Mouse (Mus musculus): ENCODE results near the gene Eif4enif1. TPM values are rescaled to one million over a fixed set of nuclear protein-coding genes. Genes with fewer than 3 reads are reported as not detected.

Gene Eif4enif1
- polyA plus RNA-seq, 1 experiment = not detected

DNA sequence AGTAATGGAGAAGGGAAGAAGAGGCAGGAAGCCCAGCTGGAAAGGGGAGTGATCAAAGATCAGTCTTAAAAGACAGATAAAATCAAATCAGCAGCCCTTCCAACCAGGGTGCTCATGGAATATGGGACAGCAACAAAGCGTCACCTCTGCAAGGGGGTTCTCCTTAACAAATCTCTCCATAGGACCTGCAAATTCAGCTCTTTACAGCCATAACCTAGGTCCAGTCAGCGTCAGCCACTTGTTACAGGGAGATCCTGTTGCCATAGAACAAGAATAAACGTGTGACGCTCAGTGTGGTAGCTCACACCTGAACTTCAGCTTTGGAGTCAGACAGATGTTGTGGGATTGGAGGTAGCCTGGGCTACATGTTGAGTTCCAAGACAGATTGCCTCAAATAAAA is 67.0 kb downstream of the Eif4enif1 start:
- Histone ChIP-seq H3K27ac (ENCODE audit: insufficient read depth, low read depth, low read length) (no peak overlapping the region), H3K4me3 (ENCODE audit: insufficient read depth, low read depth, low read length) (no peak overlapping the region), H3K4me1 (ENCODE audit: control insufficient read depth, insufficient read depth, low read length) (peaks cover 2% of the 10 kb centered on the region; the same call in 1 of the 2 replicates)
- TF ChIP-seq POLR2A (IDR thresholded peaks at IDR 0.05; ENCODE audit: insufficient read depth, low read depth, low read length) (no peak), CTCF (IDR thresholded peaks at IDR 0.05; ENCODE audit: insufficient read depth, low read depth, low read length) (no peak)
- 44% methylated on average over 4 of the region's 4 CpGs for WGBS

DNA sequence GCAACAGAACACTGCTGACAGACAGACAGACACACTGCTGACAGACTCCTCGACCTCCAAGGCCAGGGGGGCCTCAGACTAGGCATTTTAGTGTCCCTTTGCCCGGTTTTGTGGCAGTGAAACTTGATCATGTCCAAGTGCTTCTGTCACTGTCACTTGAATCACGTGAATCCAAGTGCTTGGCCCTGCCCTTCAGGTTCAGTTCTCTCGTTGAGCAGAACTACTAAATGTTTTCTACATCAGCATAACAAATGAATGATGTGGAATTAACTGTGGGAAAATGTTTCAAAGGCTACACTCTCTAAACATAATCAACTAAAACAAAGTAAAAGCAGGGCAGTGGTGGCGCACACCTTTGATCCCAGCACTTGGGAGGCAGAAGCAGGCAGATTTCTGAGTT is 76.2 kb downstream of the Eif4enif1 start:
- 62% methylated on average over 5 of the region's 5 CpGs for WGBS
- Histone ChIP-seq H3K4me1 (ENCODE audit: control insufficient read depth, insufficient read depth, low read length) (no peaks in the 10 kb centered on the region), H3K27ac (ENCODE audit: insufficient read depth, low read depth, low read length) (no peak overlapping the region), H3K4me3 (ENCODE audit: insufficient read depth, low read depth, low read length) (no peak overlapping the region)
- TF ChIP-seq POLR2A (IDR thresholded peaks at IDR 0.05; ENCODE audit: insufficient read depth, low read depth, low read length) = no peak
- TF ChIP-seq CTCF (IDR thresholded peaks at IDR 0.05; ENCODE audit: insufficient read depth, low read depth, low read length) = no peak

DNA sequence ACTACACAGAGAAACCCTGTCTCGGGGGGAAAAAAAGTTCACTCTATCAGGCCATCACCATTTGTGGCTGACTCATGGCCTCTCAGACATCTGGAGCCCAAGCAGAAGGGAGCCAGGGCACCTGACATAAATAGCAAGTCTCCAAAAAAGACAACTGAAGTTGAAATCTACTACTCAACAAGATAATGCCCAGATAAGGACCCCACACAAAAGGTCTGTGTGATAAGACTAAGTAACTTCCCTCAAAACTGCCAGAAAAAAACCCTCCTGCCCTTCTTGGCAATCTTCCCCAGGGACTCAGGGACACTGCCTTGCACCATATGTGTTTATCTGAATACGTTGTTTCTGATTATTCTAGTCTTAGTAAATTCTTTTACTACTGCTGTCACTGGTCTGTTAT is 77.5 kb downstream of the Eif4enif1 start:
- 90% methylated on average over 2 of the region's 2 CpGs for WGBS
- H3K27ac ChIP-seq (ENCODE audit: insufficient read depth, low read depth, low read length) = no peak overlapping the region

DNA sequence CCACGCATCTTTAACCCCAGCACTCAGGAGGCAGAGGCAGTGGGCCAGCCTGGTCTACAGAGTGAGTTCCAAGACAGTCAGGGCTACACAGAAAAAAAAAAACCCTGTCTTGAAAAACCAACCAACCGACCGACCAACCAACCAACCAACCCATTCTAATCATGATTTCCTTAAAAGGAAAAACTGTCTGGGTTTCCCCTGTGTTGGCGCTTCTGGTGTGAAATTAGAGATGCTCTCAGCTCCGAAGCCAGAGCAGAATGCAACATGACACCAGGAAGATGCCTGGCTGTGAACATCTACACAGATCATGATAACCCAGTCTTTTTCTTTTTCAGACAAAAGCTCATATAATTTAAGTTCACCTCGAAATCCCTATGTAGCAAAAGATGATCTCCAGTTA is 80.7 kb downstream of the Eif4enif1 start:
- 85% methylated on average over 6 of the region's 6 CpGs for WGBS
- TF ChIP-seq POLR2A (IDR thresholded peaks at IDR 0.05; ENCODE audit: insufficient read depth, low read depth, low read length) = no peak
- TF ChIP-seq CTCF (IDR thresholded peaks at IDR 0.05; ENCODE audit: insufficient read depth, low read depth, low read length) = no peak

More for the DNA sequence above, 77.5 kb downstream of the Eif4enif1 start:
- Histone ChIP-seq H3K4me1 (ENCODE audit: control insufficient read depth, insufficient read depth, low read length) (no peaks in the 10 kb centered on the region), H3K4me3 (ENCODE audit: insufficient read depth, low read depth, low read length) (no peak overlapping the region)
- no peak for TF ChIP-seq CTCF (IDR thresholded peaks at IDR 0.05; ENCODE audit: insufficient read depth, low read depth, low read length)
- TF ChIP-seq POLR2A (IDR thresholded peaks at IDR 0.05; ENCODE audit: insufficient read depth, low read depth, low read length) = no peak

DNA sequence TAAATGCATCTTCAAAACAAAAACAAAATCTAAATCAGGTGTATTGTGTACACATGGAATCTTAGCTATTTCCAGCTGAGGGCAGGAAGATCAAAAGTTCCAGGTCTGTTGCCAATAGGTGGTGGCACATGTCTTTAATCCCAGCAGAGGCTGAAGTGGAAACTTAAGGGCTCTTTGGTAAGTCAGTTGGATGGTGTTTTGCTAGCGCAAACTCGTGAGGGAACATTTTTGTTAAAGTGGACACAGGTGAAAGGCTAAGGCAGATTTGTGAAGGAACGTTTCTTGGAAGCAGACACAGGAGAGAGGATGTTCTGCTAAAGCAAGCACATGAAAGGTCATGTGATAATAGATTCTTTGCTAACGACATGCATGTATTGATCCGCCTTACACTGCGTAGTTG is 81.5 kb downstream of the Eif4enif1 start:
- 92% methylated on average over 6 of the region's 6 CpGs for WGBS
- H3K27ac ChIP-seq (ENCODE audit: insufficient read depth, low read depth, low read length) = no peak overlapping the region

More for the DNA sequence above, 80.7 kb downstream of the Eif4enif1 start:
- Histone ChIP-seq H3K4me1 (ENCODE audit: control insufficient read depth, insufficient read depth, low read length) (no peaks in the 10 kb centered on the region), H3K4me3 (ENCODE audit: insufficient read depth, low read depth, low read length) (no peak overlapping the region), H3K27ac (ENCODE audit: insufficient read depth, low read depth, low read length) (no peak overlapping the region)

DNA sequence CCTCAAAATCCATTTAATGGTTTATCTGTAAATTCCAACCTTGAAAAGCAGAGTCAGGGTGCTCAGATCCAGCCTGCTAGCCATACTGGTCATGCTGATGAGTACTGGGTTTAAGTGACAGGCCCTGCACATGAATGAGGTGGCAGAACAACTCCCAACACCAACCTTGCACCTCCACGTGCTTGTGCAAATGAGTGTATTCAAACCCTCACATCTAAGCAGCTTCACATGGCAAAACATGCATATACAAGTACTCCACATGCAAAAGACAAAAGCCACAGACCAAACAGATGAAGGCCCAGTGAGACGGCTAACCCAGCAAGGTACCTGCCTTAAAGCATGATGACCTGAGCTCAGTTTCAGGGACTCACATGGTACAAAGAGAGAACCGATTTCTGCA is 83.7 kb downstream of the Eif4enif1 start:
- H3K4me1 ChIP-seq (ENCODE audit: control insufficient read depth, insufficient read depth, low read length) = peaks cover 11% of the 10 kb centered on the region
- H3K4me3 ChIP-seq (ENCODE audit: insufficient read depth, low read depth, low read length) = no peak overlapping the region
- WGBS = 82% methylated on average over 3 of the region's 3 CpGs
- TF ChIP-seq POLR2A (IDR thresholded peaks at IDR 0.05; ENCODE audit: insufficient read depth, low read depth, low read length) = no peak
- no peak for TF ChIP-seq CTCF (IDR thresholded peaks at IDR 0.05; ENCODE audit: insufficient read depth, low read depth, low read length)
- H3K27ac ChIP-seq (ENCODE audit: insufficient read depth, low read depth, low read length) = no peak overlapping the region

More for the DNA sequence above, 81.5 kb downstream of the Eif4enif1 start:
- TF ChIP-seq POLR2A (IDR thresholded peaks at IDR 0.05; ENCODE audit: insufficient read depth, low read depth, low read length) (no peak), CTCF (IDR thresholded peaks at IDR 0.05; ENCODE audit: insufficient read depth, low read depth, low read length) (no peak)
- Histone ChIP-seq H3K4me3 (ENCODE audit: insufficient read depth, low read depth, low read length) (no peak overlapping the region), H3K4me1 (ENCODE audit: control insufficient read depth, insufficient read depth, low read length) (peaks cover 4% of the 10 kb centered on the region)

DNA sequence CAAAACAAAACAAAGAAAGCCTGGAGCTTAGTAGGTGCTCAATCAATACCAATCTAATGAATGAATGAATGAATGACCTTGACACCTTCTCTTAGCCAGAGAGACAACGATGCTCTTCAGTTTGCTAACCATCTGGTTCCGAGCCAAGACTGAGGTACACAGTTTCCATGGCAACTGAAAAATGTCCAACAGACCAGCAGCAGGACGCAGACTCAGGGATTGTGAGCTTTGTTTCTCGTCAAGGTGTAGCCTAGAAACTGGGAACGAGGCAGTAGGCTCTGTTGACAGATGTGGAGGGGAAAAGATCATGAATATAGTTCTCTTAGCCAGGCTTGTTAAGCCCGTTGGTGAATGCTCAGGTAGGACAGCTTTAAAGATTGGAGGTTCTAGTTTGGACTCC is 84.9 kb downstream of the Eif4enif1 start:
- H3K4me1 ChIP-seq (ENCODE audit: control insufficient read depth, insufficient read depth, low read length) = peaks cover 21% of the 10 kb centered on the region
- H3K27ac ChIP-seq (ENCODE audit: insufficient read depth, low read depth, low read length) = no peak overlapping the region
- TF ChIP-seq POLR2A (IDR thresholded peaks at IDR 0.05; ENCODE audit: insufficient read depth, low read depth, low read length) (no peak), CTCF (IDR thresholded peaks at IDR 0.05; ENCODE audit: insufficient read depth, low read depth, low read length) (no peak)
- WGBS = 30% methylated on average over 6 of the region's 6 CpGs
- H3K4me3 ChIP-seq (ENCODE audit: insufficient read depth, low read depth, low read length) = no peak overlapping the region

DNA sequence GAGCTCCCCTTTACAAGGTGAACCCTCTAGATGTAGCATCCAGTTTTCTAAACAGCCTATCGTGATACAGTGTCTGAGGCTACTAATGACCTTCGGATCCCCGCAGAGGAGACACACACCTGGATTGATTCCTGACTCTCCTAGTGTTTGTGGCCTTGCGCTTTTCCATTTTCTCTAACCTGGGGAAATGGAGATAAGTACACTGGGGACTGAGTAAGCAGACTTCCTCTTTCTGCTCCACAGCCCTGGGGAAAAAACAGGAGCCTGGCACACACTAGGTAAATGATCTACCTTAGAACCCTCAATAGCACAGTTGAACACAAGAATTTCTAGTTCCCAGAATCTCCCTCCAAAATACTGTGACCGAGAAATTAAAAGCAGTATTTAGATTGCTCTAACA is 85.7 kb downstream of the Eif4enif1 start:
- Histone ChIP-seq H3K27ac (ENCODE audit: insufficient read depth, low read depth, low read length) (no peak overlapping the region), H3K4me1 (ENCODE audit: control insufficient read depth, insufficient read depth, low read length) (peaks cover 26% of the 10 kb centered on the region), H3K4me3 (ENCODE audit: insufficient read depth, low read depth, low read length) (no peak overlapping the region)
- 77% methylated on average over 5 of the region's 5 CpGs for WGBS
- no peak for TF ChIP-seq POLR2A (IDR thresholded peaks at IDR 0.05; ENCODE audit: insufficient read depth, low read depth, low read length)
- no peak for TF ChIP-seq CTCF (IDR thresholded peaks at IDR 0.05; ENCODE audit: insufficient read depth, low read depth, low read length)

DNA sequence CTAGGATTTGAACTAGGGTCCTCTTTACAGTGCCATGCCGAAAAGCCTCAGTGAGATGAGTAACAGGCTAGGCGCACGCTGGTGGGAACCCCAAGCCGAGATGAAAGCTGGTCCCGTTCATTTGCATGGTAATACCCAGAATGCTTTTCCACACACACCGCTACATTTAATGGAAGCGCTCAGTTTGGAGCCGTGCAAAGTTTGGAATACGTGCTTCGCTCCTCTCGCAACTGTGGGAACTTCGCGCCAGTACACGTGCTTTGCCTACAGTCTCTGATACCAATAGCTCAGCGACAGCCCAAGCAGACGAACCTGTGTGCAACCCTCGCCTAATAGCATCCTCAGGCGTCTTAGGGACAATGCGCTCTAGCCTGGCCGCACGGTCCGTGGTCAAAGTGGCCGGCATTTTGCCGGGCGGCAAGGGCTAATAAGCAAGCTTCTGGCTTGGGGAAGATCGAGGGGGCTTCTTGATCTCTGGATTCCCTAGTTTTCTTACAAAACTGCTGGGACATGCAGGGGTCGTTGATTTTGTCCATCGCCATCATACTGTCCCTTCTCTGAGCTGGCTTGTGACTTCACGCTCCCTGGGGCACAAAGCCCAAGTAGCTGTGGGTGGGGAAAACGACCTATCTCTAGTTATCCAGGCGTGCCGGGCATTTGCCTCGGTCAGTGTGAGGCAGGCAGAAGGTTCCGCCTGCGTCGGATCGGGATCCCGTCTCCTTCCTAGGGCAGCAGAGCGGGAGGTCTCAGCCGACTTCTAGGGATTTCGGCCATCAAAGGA is 86.5 kb downstream of the Eif4enif1 start, which contains the start of gene Patz1:
Gene Patz1 (plus strand): TSS at position 354 of the 781 bp plus-strand sequence.
- H3K4me1 ChIP-seq (ENCODE audit: control insufficient read depth, insufficient read depth, low read length) = peaks cover 34% of the 10 kb centered on the region
- WGBS = under 1% methylated on average over 41 of the region's 41 CpGs
- TF ChIP-seq POLR2A (IDR thresholded peaks at IDR 0.05; ENCODE audit: insufficient read depth, low read depth, low read length) (0 out of 2 replicates have a peak, but pooled peaks have one; percentile 3), CTCF (IDR thresholded peaks at IDR 0.05; ENCODE audit: insufficient read depth, low read depth, low read length) (no peak)

More for the DNA sequence above, 86.5 kb downstream of the Eif4enif1 start, which contains the start of gene Patz1:
- peak within 1 kb of the TSS; percentile 99 for H3K27ac ChIP-seq (ENCODE audit: insufficient read depth, low read depth, low read length)
- H3K4me3 ChIP-seq (ENCODE audit: insufficient read depth, low read depth, low read length) = peak within 1 kb of the TSS; percentile 91
